Mouse (Mus musculus) T-helper 17 cell (primary cell): ENCODE data around the gene Kif17.

Experiments
- in situ Hi-C, 2 experiments: fragments of 300-600 bp; cut with MboI, MseI; formaldehyde crosslinking; loops; 1 replicate in 1 of 2; 2 replicates in 1 of 2; pipeline ENCODE4 v1.15.1; 2025; ENCODE audit warnings: high pct_unique_total_duplicates in 2 of 2

Gene Kif17

DNA sequence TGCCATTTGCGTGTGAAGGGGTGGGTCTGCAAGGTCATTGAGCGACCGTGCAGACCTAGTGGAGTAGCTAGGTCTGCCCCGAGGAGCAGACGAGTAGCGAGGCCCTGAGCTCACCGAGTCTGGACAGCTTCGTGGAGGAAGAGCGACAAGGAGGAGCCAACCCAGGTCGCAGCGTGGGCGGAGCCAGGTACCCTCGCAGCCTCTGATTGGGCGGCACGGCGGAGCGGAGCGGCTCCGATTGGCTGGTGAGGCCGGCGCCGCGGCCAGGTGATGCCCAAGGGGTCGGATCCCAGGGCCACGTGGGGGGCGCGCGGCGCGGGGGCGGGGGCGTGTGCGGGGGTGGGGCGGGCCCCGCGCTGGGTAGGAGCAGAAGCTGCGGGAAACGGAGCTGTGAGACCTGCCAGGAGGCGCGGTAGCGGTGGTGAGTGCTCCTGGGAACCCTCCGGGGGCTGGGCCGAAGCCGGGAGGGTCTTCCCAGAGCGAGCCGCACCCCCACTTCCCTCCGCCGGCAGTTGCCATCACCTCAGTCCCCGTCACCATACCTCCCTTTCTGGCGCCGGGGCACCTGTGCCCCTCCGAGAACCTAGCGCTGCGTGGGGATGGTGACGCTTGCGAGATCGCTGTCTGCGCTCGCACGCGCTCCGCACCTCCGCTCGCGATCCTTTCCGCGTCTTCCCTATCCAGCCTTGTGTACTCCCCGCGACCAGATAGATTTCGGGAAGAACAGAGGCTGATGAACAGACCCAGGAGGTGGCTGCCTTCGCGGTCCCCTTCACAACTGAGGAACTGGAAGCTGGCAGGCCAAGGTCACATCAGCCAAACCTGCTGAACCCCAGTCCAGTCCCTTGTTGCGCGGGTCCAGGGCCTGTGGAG is at the start of gene Kif17, which contains the start of gene Sh2d5:
TSS of gene Kif17 (plus strand) at position 348 of the 873 bp plus-strand sequence.
TSS of gene Sh2d5 (plus strand) at position 316 of the 873 bp plus-strand sequence.
- in situ Hi-C loops, result no loop called here

DNA sequence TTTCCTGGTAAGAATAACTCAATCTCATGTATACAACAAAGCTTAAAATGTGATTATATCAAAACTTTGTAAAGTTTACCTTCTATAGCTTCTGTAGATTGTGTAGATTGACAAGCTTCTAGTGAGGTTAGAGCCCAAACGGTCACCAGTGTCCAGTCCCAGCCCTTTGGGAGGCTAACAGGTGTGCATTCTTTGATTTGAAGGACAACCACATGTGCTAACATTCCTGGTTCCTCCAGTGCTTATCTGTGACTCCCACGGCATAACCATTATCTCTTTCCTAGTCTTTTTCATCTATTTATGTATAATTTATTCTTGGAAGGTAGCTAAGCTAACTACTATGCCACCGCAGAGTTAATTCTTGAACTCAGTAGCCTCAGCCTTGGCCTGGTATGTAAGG is 49.5 kb upstream of the Kif17 start:
- in situ Hi-C loops, result no loop called here

DNA sequence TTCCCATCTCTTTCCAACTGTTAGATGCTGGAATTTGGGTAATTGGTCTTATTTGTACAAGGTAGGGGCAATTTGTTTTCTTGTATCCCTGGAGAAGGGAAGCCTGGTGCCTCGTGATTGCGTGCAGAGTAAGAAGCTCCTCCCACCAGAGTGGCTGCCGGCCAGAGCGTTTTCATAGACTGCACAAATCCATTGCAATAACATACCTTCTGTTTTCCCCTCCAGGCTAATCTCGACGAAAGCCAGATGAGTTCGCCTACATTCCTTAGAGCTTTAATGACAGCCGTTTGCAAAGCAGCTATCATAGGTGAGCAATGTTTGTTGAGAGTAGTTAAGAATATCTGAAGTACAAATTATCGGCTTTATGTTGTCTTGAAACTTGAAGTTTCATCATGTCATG is 48.5 kb upstream of the Kif17 start:
- in situ Hi-C loops, result no loop called here

DNA sequence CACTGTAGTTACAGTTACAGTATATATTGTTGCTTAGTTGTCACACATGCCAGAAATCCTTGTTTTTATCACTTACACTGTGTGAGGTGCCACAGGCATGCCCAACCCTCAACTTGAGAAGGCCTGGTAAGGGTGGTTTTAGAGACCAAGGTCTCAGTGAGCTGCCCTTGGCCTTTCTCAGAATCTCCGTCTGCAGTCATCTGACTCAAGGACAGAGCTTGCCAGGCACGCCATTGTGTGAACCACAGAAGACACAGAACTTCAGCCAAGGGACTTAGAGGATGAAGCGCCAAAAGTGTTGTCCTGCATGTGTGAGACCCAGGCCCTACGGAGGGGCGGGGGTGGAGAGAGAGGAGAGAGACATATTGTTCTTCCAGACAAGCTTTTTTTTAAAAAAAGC is 40.1 kb upstream of the Kif17 start:
- in situ Hi-C loops, result no loop called here

DNA sequence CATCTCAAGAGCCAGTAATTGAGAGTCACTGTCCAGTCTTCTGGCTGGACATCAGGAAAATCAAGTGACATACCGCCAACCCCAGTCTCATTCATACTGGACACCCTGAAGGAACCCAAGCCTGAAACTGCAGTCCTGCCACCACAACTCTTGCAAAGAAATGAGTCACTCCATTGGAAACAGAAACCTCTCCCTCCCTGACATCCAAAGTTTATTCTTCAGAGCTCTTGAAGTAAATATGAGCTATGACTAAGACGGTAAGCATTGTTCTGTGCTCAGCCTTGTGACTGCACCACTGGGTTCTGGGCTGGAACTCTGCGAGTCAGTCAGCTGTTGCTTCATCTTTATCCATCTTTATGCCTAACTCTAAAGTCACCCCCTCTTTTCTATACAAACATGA is 36.4 kb upstream of the Kif17 start:
- in situ Hi-C loops, result no loop called here

GRCm38 (mm10) chr4:138215671-138216199 is 34.5 kb upstream of the Kif17 start:
- in situ Hi-C loops, result loop anchor here in 1 of 2 experiments (5.0 kb wide), 1 partner anchor 363 kb away; no protein-coding TSS in a partner anchor

GRCm38 (mm10) chr4:138216200-138216890 is 33.9 kb upstream of the Kif17 start, which contains the start of gene Hp1bp3:
Gene Hp1bp3, plus strand, starts transcription at chr4:138216296.
- in situ Hi-C loops, result loop anchor here in 1 of 2 experiments (5.0 kb wide), 1 partner anchor 364 kb away; no protein-coding TSS in a partner anchor

GRCm38 (mm10) chr4:138216891-138217392 is 33.3 kb upstream of the Kif17 start:
- in situ Hi-C loops, result loop anchor here in 1 of 2 experiments (5.0 kb wide), 1 partner anchor 365 kb away; no protein-coding TSS in a partner anchor

DNA sequence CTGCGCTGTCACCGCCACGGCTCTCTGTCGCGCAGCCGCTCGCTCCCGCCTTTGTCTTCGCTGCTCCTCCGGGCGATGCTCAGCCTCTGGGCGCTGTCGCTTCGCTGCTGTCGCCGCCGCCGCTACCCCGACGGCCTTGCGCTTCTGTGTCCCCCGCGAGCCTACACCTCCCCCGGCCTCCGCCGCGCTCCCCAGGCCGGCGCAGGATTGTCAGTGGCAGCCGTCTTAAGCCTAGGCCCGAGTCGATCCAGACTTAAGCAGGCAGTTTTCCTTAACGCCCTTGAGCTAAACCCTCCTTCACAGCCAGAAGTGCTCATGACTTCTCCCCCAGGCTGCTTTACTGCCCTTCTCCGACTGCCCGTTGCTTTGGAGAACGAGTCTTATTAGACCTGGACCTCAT is 32.8 kb upstream of the Kif17 start:
- in situ Hi-C loops, result loop anchor here in 1 of 2 experiments (5.0 kb wide), 1 partner anchor 365 kb away; no protein-coding TSS in a partner anchor

DNA sequence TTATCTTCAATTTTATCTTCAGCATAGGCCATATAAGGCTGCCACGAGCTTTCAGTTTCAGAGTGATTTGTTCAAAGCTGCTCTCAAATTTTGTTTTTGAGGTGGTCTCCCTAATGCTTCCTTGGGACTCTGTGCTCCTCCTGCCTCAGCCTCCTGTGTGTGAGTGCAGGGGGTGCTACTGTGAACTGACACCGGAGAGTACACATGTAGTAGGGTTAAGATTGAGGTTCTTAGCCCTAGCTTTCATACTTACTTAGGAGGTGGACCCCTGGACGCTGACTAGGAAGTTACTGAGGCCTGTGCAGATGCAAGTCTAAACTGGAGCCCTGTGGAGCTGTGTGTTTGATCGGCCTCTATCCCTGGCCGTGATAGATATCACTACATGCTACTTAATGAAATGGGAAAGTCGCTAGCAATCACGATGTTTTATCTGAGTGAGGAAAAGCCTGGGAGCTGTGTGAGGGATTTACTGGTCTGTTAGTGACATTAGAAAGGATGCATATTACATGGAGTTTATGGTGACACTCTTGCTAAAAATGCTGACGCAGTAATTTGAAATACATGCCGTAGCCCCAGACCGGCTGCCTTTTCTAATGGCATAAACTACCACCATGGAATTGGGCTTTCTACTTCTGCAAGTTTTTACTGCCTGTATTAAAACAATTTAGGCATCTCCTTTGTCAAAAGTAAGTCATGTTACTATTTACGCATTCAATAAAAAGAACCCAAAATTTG is 32.1 kb upstream of the Kif17 start:
- in situ Hi-C loops, result loop anchor here in 1 of 2 experiments (5.0 kb wide), 1 partner anchor 366 kb away; no protein-coding TSS in a partner anchor

GRCm38 (mm10) chr4:138219331-138219730 is 30.9 kb upstream of the Kif17 start:
- in situ Hi-C loops, result loop anchor here in 1 of 2 experiments (5.0 kb wide), 1 partner anchor 367 kb away; no protein-coding TSS in a partner anchor

GRCm38 (mm10) chr4:138220761-138221160 is 29.5 kb upstream of the Kif17 start:
- in situ Hi-C loops, result no loop called here

GRCm38 (mm10) chr4:138221406-138221805 is 28.8 kb upstream of the Kif17 start:
- in situ Hi-C loops, result no loop called here

- in situ Hi-C loops, result no loop called here
These were observed 27.8 kb upstream of the Kif17 start for GRCm38 (mm10) chr4:138222396-138222795.

GRCm38 (mm10) chr4:138223623-138224022 is 26.6 kb upstream of the Kif17 start:
- in situ Hi-C loops, result no loop called here

- in situ Hi-C loops, result no loop called here
These were observed 3.2 kb upstream of the Kif17 start for GRCm38 (mm10) chr4:138246756-138247665.

GRCm38 (mm10) chr4:138251819-138252218 is 1.6 kb downstream of the Kif17 start:
- in situ Hi-C loops, result no loop called here

- in situ Hi-C loops, result no loop called here
These were observed 2.0 kb downstream of the Kif17 start for GRCm38 (mm10) chr4:138252231-138252630.

DNA sequence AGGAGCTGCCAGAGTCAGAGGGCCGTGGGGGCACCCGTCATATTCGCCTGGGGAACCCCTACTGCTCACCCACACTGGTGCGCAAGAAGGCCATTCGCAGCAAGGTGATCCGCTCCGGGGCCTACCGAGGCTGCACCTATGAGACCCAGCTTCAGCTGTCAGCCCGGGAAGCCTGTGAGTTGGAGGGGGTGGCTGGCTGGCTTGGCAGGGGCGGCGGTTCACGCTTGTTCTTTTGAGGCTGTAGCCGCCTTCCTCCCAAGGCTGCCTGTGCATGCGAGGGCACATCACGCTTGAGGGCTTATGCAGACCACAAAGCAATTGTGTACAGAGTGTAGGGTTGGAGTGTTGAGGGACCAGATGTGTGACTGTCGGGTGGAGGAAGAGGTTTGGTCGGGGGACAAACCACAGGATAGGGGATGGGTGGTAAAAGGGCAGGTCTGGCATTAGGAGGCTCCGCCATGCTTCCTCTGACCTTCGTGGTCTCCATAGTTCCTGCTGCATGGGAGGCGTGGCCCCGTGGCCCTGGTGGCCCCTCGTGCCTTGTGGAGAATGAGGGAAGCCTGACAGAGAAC is 7.0 kb downstream of the Kif17 start:
- in situ Hi-C loops, result no loop called here
